Mouse (Mus musculus) stomach, embryonic 16.5 days (tissue): ENCODE measurements around the gene Prr5l. TPM values are rescaled to one million over a fixed set of nuclear protein-coding genes. Genes with fewer than 3 reads are reported as not detected.
"Not testable (repeated sequence)": the region's sequence is repeated elsewhere in the genome, so short reads cannot be mapped to it uniquely, and the experiment has no call there.

ENCODE experiments used
- ATAC-seq: fragments of 200-750 bp; cut with Nextera tagmentation; 2 replicates; pipeline ENCODE4 v1.8.0; 2017; ENCODE audit warnings: moderate number of reproducible peaks, moderate TSS enrichment; ENCODE audit not compliant: insufficient read depth, low FRiP score
- H3K27ac ChIP-seq: fragments of 300-500 bp; sonication (generic); 2 replicates; pipeline ENCODE4 v1.5.1; 2014; ENCODE audit warnings: low read length
- H3K27me3 ChIP-seq: fragments of 300-500 bp; sonication (generic); 2 replicates; pipeline ENCODE4 v1.6.1; 2014; ENCODE audit warnings: low read length, control low read depth, mixed read lengths; ENCODE audit not compliant: control insufficient read depth, insufficient read depth
- H3K36me3 ChIP-seq: fragments of 300-500 bp; sonication (generic); 2 replicates; pipeline ENCODE4 v1.6.1; 2014; ENCODE audit warnings: low read length; ENCODE audit not compliant: control insufficient read depth, insufficient read depth
- H3K4me1 ChIP-seq: fragments of 300-500 bp; sonication (generic); 2 replicates; pipeline ENCODE4 v1.6.1; 2014; ENCODE audit warnings: low read length, control low read depth, mixed read lengths; ENCODE audit not compliant: control insufficient read depth, insufficient read depth
- H3K4me2 ChIP-seq: fragments of 300-500 bp; sonication (generic); 2 replicates; pipeline ENCODE4 v1.6.1; 2014; ENCODE audit warnings: low read depth, low read length, mixed read lengths
- H3K4me3 ChIP-seq: fragments of 300-500 bp; sonication (generic); replicated peaks from 2 replicates; pipeline ENCODE4 v1.5.1; 2014; ENCODE audit warnings: mild to moderate bottlenecking, low read length
- H3K9ac ChIP-seq: fragments of 300-500 bp; sonication (generic); 2 replicates; pipeline ENCODE4 v1.6.1; 2014; ENCODE audit warnings: low read length
- H3K9me3 ChIP-seq: fragments of 300-500 bp; sonication (generic); replicated peaks from 2 replicates; pipeline ENCODE4 v1.6.1; 2016; ENCODE audit warnings: low read length, control low read depth; ENCODE audit not compliant: control insufficient read depth
- WGBS: fragments of 180-500 bp; shearing (Covaris S2); extraction: QIAGEN DNeasy Blood & Tissue Kit; methylation state at CpG from one replicate; pipeline ENCODE4 v1.1.7; 2014; 5-methylcytosine and 5-hydroxymethylcytosine counted together
- polyA plus RNA-seq: library from polyadenylated mRNA; unstranded; fragments of >200 nt; fragmentation: Nextera tagmentation; extraction: Ambion mirVana; gene quantifications from 2 replicates; pipeline ENCODE4 v1.2.1, GENCODE M21; 2015

The Prr5l gene
- polyA plus RNA-seq, 1 experiment from 2014 or later, result 9.4 TPM

- Histone ChIP-seq H3K4me2 (no peak overlapping the region), H3K9me3 (no peaks in the 10 kb centered on the region), H3K9ac (no peak overlapping the region), H3K4me1 (peaks cover 9% of the 10 kb centered on the region; the same call in 1 of the 2 replicates), H3K27me3 (no peaks in the 10 kb centered on the region), H3K27ac (peak overlapping the region; percentile 24; the same call in 1 of the 2 replicates), H3K36me3 (no peaks in the 10 kb centered on the region), H3K4me3 (no peak overlapping the region)
- WGBS, result 25% methylated on average over 4 of the region's 4 CpGs
- no peak for ATAC-seq
Measured at GRCm38 (mm10) chr2:101751236-101751922, 131.4 kb downstream of the Prr5l start.

- H3K9ac ChIP-seq, result no peak overlapping the region
- H3K9me3 ChIP-seq, result no peaks in the 10 kb centered on the region
- ATAC-seq, result no peak
- H3K27me3 ChIP-seq, result no peaks in the 10 kb centered on the region
- no peaks in the 10 kb centered on the region for H3K36me3 ChIP-seq
- no peak overlapping the region for H3K4me2 ChIP-seq
- WGBS, result 79% methylated on average over 7 of the region's 7 CpGs
- no peak overlapping the region for H3K4me3 ChIP-seq
- H3K4me1 ChIP-seq, result no peaks in the 10 kb centered on the region
- no peak overlapping the region for H3K27ac ChIP-seq
Measured at GRCm38 (mm10) chr2:101746537-101746936, 136.3 kb downstream of the Prr5l start.

GRCm38 (mm10) chr2:101745656-101746055, 137.2 kb downstream of the Prr5l start:
- H3K9me3 ChIP-seq, H3K36me3 ChIP-seq, H3K9ac ChIP-seq, H3K4me2 ChIP-seq, ATAC-seq, H3K4me1 ChIP-seq, H3K27ac ChIP-seq, H3K27me3 ChIP-seq, H3K4me3 ChIP-seq: not testable (repeated sequence)
- 82% methylated on average over 2 of the region's 2 CpGs for WGBS

GRCm38 (mm10) chr2:101742072-101742860, 140.6 kb downstream of the Prr5l start:
- 69% methylated on average over 7 of the region's 7 CpGs for WGBS
- Histone ChIP-seq H3K4me2 (no peak overlapping the region), H3K9me3 (no peaks in the 10 kb centered on the region), H3K4me1 (no peaks in the 10 kb centered on the region), H3K27ac (no peak overlapping the region), H3K27me3 (no peaks in the 10 kb centered on the region), H3K9ac (no peak overlapping the region), H3K4me3 (no peak overlapping the region), H3K36me3 (no peaks in the 10 kb centered on the region)
- ATAC-seq, result no peak

GRCm38 (mm10) chr2:101741653-101742052, 141.2 kb downstream of the Prr5l start:
- peak; percentile 25; the same call in 1 of the 2 replicates for ATAC-seq
- no peak overlapping the region for H3K9ac ChIP-seq
- H3K36me3 ChIP-seq, result no peaks in the 10 kb centered on the region
- no peaks in the 10 kb centered on the region for H3K9me3 ChIP-seq
- no peaks in the 10 kb centered on the region for H3K4me1 ChIP-seq
- H3K4me2 ChIP-seq, result no peak overlapping the region
- H3K27ac ChIP-seq, result no peak overlapping the region
- H3K27me3 ChIP-seq, result no peaks in the 10 kb centered on the region
- no peak overlapping the region for H3K4me3 ChIP-seq
- 50% methylated on average over 8 of the region's 8 CpGs for WGBS

- no peak overlapping the region for H3K9ac ChIP-seq
- H3K27me3 ChIP-seq, result no peaks in the 10 kb centered on the region
- H3K27ac ChIP-seq, result no peak overlapping the region
- H3K4me2 ChIP-seq, result no peak overlapping the region
- no peak overlapping the region for H3K4me3 ChIP-seq
- no peaks in the 10 kb centered on the region for H3K36me3 ChIP-seq
- WGBS, result 50% methylated on average over 5 of the region's 5 CpGs
- H3K9me3 ChIP-seq, result no peaks in the 10 kb centered on the region
- H3K4me1 ChIP-seq, result no peaks in the 10 kb centered on the region
- ATAC-seq, result no peak
Measured at GRCm38 (mm10) chr2:101739914-101740313, 142.9 kb downstream of the Prr5l start.

GRCm38 (mm10) chr2:101733564-101733963, 149.3 kb downstream of the Prr5l start:
- Histone ChIP-seq H3K4me3 (no peak overlapping the region), H3K27ac (no peak overlapping the region), H3K9ac (no peak overlapping the region), H3K4me2 (no peak overlapping the region), H3K4me1 (no peaks in the 10 kb centered on the region), H3K9me3 (no peaks in the 10 kb centered on the region), H3K27me3 (no peaks in the 10 kb centered on the region), H3K36me3 (no peaks in the 10 kb centered on the region)
- WGBS, result 61% methylated on average over 3 of the region's 3 CpGs
- no peak for ATAC-seq

- no peaks in the 10 kb centered on the region for H3K9me3 ChIP-seq
- no peaks in the 10 kb centered on the region for H3K27me3 ChIP-seq
- no peaks in the 10 kb centered on the region for H3K36me3 ChIP-seq
- WGBS, result 82% methylated on average over 10 of the region's 10 CpGs
- no peak for ATAC-seq
- H3K4me3 ChIP-seq, result no peak overlapping the region
- H3K4me1 ChIP-seq, result no peaks in the 10 kb centered on the region
- no peak overlapping the region for H3K27ac ChIP-seq
- no peak overlapping the region for H3K9ac ChIP-seq
- H3K4me2 ChIP-seq, result no peak overlapping the region
Measured at GRCm38 (mm10) chr2:101732777-101733210, 150.0 kb downstream of the Prr5l start.

GRCm38 (mm10) chr2:101730972-101731371, 151.9 kb downstream of the Prr5l start:
- Histone ChIP-seq H3K4me2 (no peak overlapping the region), H3K9ac (no peak overlapping the region), H3K27ac (no peak overlapping the region; the same call in 1 of the 2 replicates), H3K36me3 (no peaks in the 10 kb centered on the region), H3K27me3 (no peaks in the 10 kb centered on the region), H3K9me3 (no peaks in the 10 kb centered on the region), H3K4me1 (no peaks in the 10 kb centered on the region), H3K4me3 (no peak overlapping the region)
- ATAC-seq, result no peak
